Mouse (Mus musculus): Measurements from ENCODE around the gene Adcy1. TPM values are rescaled to one million over a fixed set of nuclear protein-coding genes. Genes with fewer than 3 reads are reported as not detected.
A peak's percentile ranks its signal among the peaks of the same experiment; 100 is the strongest.

The Adcy1 gene
- polyA plus RNA-seq, 1 experiment from 2014 or later = 1.2 TPM

GRCm38 (mm10) chr11:7047584-7047983 is 15.7 kb upstream of the Adcy1 start:
- Histone ChIP-seq H3K27me3 (ENCODE audit: control insufficient read depth, insufficient read depth, low read length) (no peaks in the 10 kb centered on the region), H3K36me3 (ENCODE audit: control insufficient read depth, insufficient read depth, low read length) (no peaks in the 10 kb centered on the region), H3K4me1 (ENCODE audit: control insufficient read depth in 2 of 2, insufficient read depth in 2 of 2, low read length in 2 of 2) (peaks cover 2 to 3% of the 10 kb centered on the region in 2 experiments; a peak in 2 of 4 replicates), H3K4me3 (ENCODE audit: control insufficient read depth in 1 of 2, insufficient read depth in 1 of 2, low read depth in 1 of 2, low read length in 2 of 2) (no peak overlapping the region), H3K27ac (replicated peaks in 1 of 2; ENCODE audit: control insufficient read depth in 1 of 2, insufficient read depth in 1 of 2, low read depth in 2 of 2, low read length in 2 of 2) (no peak overlapping the region), H3K4me2 (ENCODE audit: low read length) (no peak overlapping the region), H3K9me3 (ENCODE audit: control insufficient read depth, low read length) (no peaks in the 10 kb centered on the region), H3K9ac (ENCODE audit: low read length) (no peak overlapping the region)
- ATAC-seq (ENCODE audit: insufficient number of reproducible peaks, insufficient read depth, low FRiP score, low read depth) = no peak

DNA sequence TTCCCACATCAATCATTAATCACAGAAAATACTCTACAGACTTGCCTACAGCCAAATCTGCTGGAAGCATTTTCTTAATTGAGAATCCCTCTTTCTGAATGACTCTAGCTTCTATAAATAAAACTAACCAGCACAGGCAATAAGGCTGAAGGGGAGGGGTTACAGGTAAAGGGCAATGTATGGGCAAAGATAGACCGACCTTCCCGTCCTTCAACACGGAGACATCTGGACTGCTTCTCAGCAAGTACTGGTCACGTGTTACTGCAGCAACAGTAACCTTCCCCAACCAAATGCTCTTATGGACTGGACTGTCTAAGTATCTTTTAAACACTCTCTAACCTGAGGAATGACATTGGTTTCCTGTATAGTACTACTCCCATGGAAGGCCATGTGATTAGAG is 9.6 kb upstream of the Adcy1 start:
- Histone ChIP-seq H3K4me2 (ENCODE audit: low read length) (no peak overlapping the region), H3K27me3 (ENCODE audit: control insufficient read depth, insufficient read depth, low read length) (peaks cover 26% of the 10 kb centered on the region), H3K9me3 (ENCODE audit: control insufficient read depth, low read length) (no peaks in the 10 kb centered on the region), H3K27ac (replicated peaks in 1 of 2; ENCODE audit: control insufficient read depth in 1 of 2, insufficient read depth in 1 of 2, low read depth in 2 of 2, low read length in 2 of 2) (no peak overlapping the region), H3K9ac (ENCODE audit: low read length) (no peak overlapping the region), H3K4me3 (ENCODE audit: control insufficient read depth in 1 of 2, insufficient read depth in 1 of 2, low read depth in 1 of 2, low read length in 2 of 2) (no peak overlapping the region), H3K36me3 (ENCODE audit: control insufficient read depth, insufficient read depth, low read length) (no peaks in the 10 kb centered on the region), H3K4me1 (ENCODE audit: control insufficient read depth in 2 of 2, insufficient read depth in 2 of 2, low read length in 2 of 2) (peaks cover 12 to 27% of the 10 kb centered on the region in 2 experiments)
- WGBS = 47% methylated on average over 4 of the region's 4 CpGs
- no peak for ATAC-seq (ENCODE audit: insufficient number of reproducible peaks, insufficient read depth, low FRiP score, low read depth)

DNA sequence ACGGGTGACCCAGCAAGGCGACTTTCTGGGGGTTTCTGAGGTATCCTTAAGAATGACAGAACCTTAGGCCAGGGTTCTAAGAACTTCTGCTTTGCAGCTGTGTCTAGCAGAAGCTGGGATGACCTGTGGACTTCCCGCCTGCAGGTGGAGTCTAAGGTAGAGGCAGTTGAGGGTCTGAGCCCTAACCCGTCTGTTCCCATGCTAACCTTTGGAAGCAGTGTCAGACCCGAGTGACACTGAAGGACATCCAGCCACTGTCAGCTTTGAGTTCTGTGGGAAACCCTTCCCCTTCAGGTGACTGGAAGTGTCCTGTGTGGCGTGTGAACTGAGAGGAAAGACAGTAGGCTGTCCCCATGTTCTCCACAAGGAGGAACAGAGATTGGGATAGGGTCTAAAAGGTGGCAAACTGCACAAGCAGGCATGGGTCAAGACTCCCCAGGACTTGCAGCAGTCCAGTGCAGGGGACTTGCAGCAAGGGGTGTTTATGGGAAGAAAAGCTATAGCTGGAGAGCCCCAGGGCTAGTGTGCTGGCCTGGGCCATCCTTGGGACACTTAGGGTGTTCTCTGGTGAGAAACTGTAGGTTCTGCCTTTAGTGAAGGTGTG is 8.5 kb upstream of the Adcy1 start:
- H3K4me2 ChIP-seq (ENCODE audit: low read length) = peak overlapping the region; percentile 61; the same call in 1 of the 2 replicates
- WGBS = 74% methylated on average over 6 of the region's 6 CpGs
- H3K36me3 ChIP-seq (ENCODE audit: control insufficient read depth, insufficient read depth, low read length) = no peaks in the 10 kb centered on the region
- H3K4me1 ChIP-seq (ENCODE audit: control insufficient read depth in 2 of 2, insufficient read depth in 2 of 2, low read length in 2 of 2) = peaks cover 12 to 27% of the 10 kb centered on the region in 2 experiments
- H3K4me3 ChIP-seq (ENCODE audit: control insufficient read depth in 1 of 2, insufficient read depth in 1 of 2, low read depth in 1 of 2, low read length in 2 of 2) = no peak overlapping the region
- no peak overlapping the region for H3K9ac ChIP-seq (ENCODE audit: low read length)
- ATAC-seq (ENCODE audit: insufficient number of reproducible peaks, insufficient read depth, low FRiP score, low read depth) = no peak
- 0 out of 4 replicates have a peak overlapping the region, but pooled peaks of 1 of the 2 experiments have one; percentile 51 for H3K27ac ChIP-seq (replicated peaks in 1 of 2; ENCODE audit: control insufficient read depth in 1 of 2, insufficient read depth in 1 of 2, low read depth in 2 of 2, low read length in 2 of 2)
- no peaks in the 10 kb centered on the region for H3K9me3 ChIP-seq (ENCODE audit: control insufficient read depth, low read length)
- peaks cover 36% of the 10 kb centered on the region for H3K27me3 ChIP-seq (ENCODE audit: control insufficient read depth, insufficient read depth, low read length)

GRCm38 (mm10) chr11:7055455-7056017 is 7.8 kb upstream of the Adcy1 start:
- peak; percentile 89 for ATAC-seq (ENCODE audit: insufficient number of reproducible peaks, insufficient read depth, low FRiP score, low read depth)
- Histone ChIP-seq H3K27ac (replicated peaks in 1 of 2; ENCODE audit: control insufficient read depth in 1 of 2, insufficient read depth in 1 of 2, low read depth in 2 of 2, low read length in 2 of 2) (peak overlapping the region; percentile 83 to 86), H3K36me3 (ENCODE audit: control insufficient read depth, insufficient read depth, low read length) (no peaks in the 10 kb centered on the region), H3K9ac (ENCODE audit: low read length) (no peak overlapping the region), H3K4me3 (ENCODE audit: control insufficient read depth in 1 of 2, insufficient read depth in 1 of 2, low read depth in 1 of 2, low read length in 2 of 2) (peak overlapping the region; percentile 5 to 22; a peak in 2 of 4 replicates), H3K4me2 (ENCODE audit: low read length) (peak overlapping the region; percentile 61), H3K4me1 (ENCODE audit: control insufficient read depth in 2 of 2, insufficient read depth in 2 of 2, low read length in 2 of 2) (peaks cover 12 to 27% of the 10 kb centered on the region in 2 experiments), H3K27me3 (ENCODE audit: control insufficient read depth, insufficient read depth, low read length) (peaks cover 44% of the 10 kb centered on the region), H3K9me3 (ENCODE audit: control insufficient read depth, low read length) (no peaks in the 10 kb centered on the region)
- WGBS = 6% methylated on average over 14 of the region's 14 CpGs

DNA sequence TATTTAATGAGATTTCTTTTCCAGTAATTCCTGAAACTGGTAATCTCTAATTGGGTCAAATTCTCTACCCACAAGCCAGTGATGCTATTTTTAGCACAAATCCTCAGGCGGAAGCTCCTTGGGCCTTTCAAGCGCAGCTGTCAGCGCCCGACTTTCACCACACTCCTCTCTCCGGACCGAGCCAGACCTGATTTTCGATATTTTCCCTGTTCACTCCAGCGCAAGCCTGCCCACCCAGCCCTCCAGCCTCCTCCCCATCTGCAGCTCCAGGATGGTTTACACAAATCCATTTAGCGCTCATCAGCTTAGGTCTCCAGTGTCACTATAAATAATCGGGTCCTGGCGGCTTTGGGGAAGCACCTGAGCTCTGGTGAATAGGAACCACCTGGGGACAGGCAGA is 7.2 kb upstream of the Adcy1 start:
- Histone ChIP-seq H3K4me3 (ENCODE audit: control insufficient read depth in 1 of 2, insufficient read depth in 1 of 2, low read depth in 1 of 2, low read length in 2 of 2) (peak overlapping the region in 1 of 2 experiments; percentile 22; a peak in 2 of 4 replicates), H3K9ac (ENCODE audit: low read length) (peak overlapping the region; percentile 49; the same call in 1 of the 2 replicates)
- 0 out of 2 replicates have a peak, but pooled peaks have one; percentile 37 for ATAC-seq (ENCODE audit: insufficient number of reproducible peaks, insufficient read depth, low FRiP score, low read depth)

GRCm38 (mm10) chr11:7057781-7058180 is 5.5 kb upstream of the Adcy1 start:
- H3K9ac ChIP-seq (ENCODE audit: low read length) = no peak overlapping the region

More for the DNA sequence above, 7.2 kb upstream of the Adcy1 start:
- WGBS = 2% methylated on average over 11 of the region's 11 CpGs
- no peaks in the 10 kb centered on the region for H3K9me3 ChIP-seq (ENCODE audit: control insufficient read depth, low read length)
- no peaks in the 10 kb centered on the region for H3K36me3 ChIP-seq (ENCODE audit: control insufficient read depth, insufficient read depth, low read length)
- H3K4me1 ChIP-seq (ENCODE audit: control insufficient read depth in 2 of 2, insufficient read depth in 2 of 2, low read length in 2 of 2) = peaks cover 12 to 27% of the 10 kb centered on the region in 2 experiments
- H3K4me2 ChIP-seq (ENCODE audit: low read length) = peak overlapping the region; percentile 61
- peak overlapping the region; percentile 83 to 86 for H3K27ac ChIP-seq (replicated peaks in 1 of 2; ENCODE audit: control insufficient read depth in 1 of 2, insufficient read depth in 1 of 2, low read depth in 2 of 2, low read length in 2 of 2)
- peaks cover 50% of the 10 kb centered on the region for H3K27me3 ChIP-seq (ENCODE audit: control insufficient read depth, insufficient read depth, low read length)

GRCm38 (mm10) chr11:7061961-7062360 is 1.3 kb upstream of the Adcy1 start:
- 42% methylated on average over 6 of the region's 6 CpGs for WGBS
- Histone ChIP-seq H3K36me3 (ENCODE audit: control insufficient read depth, insufficient read depth, low read length) (no peaks in the 10 kb centered on the region), H3K27me3 (ENCODE audit: control insufficient read depth, insufficient read depth, low read length) (peaks cover 92% of the 10 kb centered on the region), H3K4me3 (ENCODE audit: control insufficient read depth in 1 of 2, insufficient read depth in 1 of 2, low read depth in 1 of 2, low read length in 2 of 2) (no peak overlapping the region), H3K9ac (ENCODE audit: low read length) (no peak overlapping the region), H3K4me2 (ENCODE audit: low read length) (no peak overlapping the region), H3K4me1 (ENCODE audit: control insufficient read depth in 2 of 2, insufficient read depth in 2 of 2, low read length in 2 of 2) (peaks cover 7 to 17% of the 10 kb centered on the region in 2 experiments; a peak in 3 of 4 replicates), H3K9me3 (ENCODE audit: control insufficient read depth, low read length) (no peaks in the 10 kb centered on the region), H3K27ac (replicated peaks in 1 of 2; ENCODE audit: control insufficient read depth in 1 of 2, insufficient read depth in 1 of 2, low read depth in 2 of 2, low read length in 2 of 2) (no peak overlapping the region)
- ATAC-seq (ENCODE audit: insufficient number of reproducible peaks, insufficient read depth, low FRiP score, low read depth) = no peak

More at GRCm38 (mm10) chr11:7057781-7058180, 5.5 kb upstream of the Adcy1 start:
- Histone ChIP-seq H3K4me3 (ENCODE audit: control insufficient read depth in 1 of 2, insufficient read depth in 1 of 2, low read depth in 1 of 2, low read length in 2 of 2) (no peak overlapping the region), H3K4me2 (ENCODE audit: low read length) (no peak overlapping the region), H3K27me3 (ENCODE audit: control insufficient read depth, insufficient read depth, low read length) (peaks cover 65% of the 10 kb centered on the region), H3K36me3 (ENCODE audit: control insufficient read depth, insufficient read depth, low read length) (no peaks in the 10 kb centered on the region), H3K4me1 (ENCODE audit: control insufficient read depth in 2 of 2, insufficient read depth in 2 of 2, low read length in 2 of 2) (peaks cover 12 to 30% of the 10 kb centered on the region in 2 experiments), H3K27ac (replicated peaks in 1 of 2; ENCODE audit: control insufficient read depth in 1 of 2, insufficient read depth in 1 of 2, low read depth in 2 of 2, low read length in 2 of 2) (no peak overlapping the region), H3K9me3 (ENCODE audit: control insufficient read depth, low read length) (no peaks in the 10 kb centered on the region)
- ATAC-seq (ENCODE audit: insufficient number of reproducible peaks, insufficient read depth, low FRiP score, low read depth) = no peak
- 77% methylated on average over 7 of the region's 7 CpGs for WGBS

Data from heart, embryonic 14.5 days (tissue).